Mouse (Mus musculus): Measurements from ENCODE around the gene March6. TPM values are rescaled to one million over a fixed set of nuclear protein-coding genes. Genes with fewer than 3 reads are reported as not detected.

Gene March6
- polyA plus RNA-seq, 1 experiment from 2014 or later: 40.5 TPM

DNA sequence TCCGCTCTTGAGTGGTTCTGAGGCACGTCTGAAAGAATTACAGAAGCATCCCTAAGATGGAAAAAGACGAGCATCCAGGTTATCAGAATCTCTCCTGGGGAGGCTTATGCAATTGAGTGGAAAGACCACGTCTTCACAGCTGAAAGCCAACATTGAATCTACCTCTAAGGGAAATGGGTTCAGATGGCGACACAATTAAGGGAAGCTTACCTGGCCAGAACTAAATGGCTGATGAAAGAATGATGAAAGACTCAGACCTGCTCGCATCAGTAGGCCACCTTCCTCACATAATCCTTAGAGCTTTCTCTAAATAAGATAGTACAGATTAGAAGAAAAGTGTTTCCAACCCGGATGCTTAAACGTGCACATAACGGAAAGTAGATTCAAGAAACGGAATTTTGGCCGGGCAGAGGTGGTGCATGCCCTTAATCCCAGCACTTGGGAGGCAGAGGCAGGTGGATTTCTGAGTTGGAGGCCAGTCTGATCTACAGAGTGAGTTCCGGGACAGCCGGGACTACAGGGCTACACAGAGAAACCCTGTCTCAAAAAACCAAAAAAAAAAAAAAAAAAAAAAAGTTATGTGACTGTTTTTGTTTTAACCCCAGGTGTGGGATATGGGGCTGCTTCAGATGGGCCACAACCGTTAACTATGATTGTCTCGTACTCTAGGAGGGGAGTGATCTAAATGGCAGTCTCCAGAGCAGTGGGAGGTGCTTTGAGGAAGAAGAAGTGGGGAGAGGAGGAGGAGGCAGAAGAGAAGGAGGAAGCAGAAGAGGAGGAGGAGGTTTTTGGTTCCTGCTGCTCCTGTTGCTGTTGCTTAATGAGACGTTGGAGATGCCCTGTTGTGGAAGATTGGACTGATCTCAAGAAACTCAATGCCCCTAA lies 835 bp upstream of the March6 start:
- H3K27ac ChIP-seq (replicated peaks; ENCODE audit: low read depth, low read length): peak overlapping the region; percentile 96
- peak overlapping the region; percentile 97 for H3K4me3 ChIP-seq (ENCODE audit: low read depth, low read length)
- no peaks in the 10 kb centered on the region; the same call in 1 of the 2 replicates for H3K36me3 ChIP-seq (ENCODE audit: control insufficient read depth, insufficient read depth, low read length)
- peak overlapping the region; percentile 93 for H3K9ac ChIP-seq (ENCODE audit: low read length)
- 27% methylated on average over 16 of the region's 16 CpGs for WGBS
- 0 out of 2 replicates have a peak, but pooled peaks have one; percentile 1 for ATAC-seq (ENCODE audit: insufficient number of reproducible peaks, low FRiP score, low TSS enrichment, low read depth)
- DNase-seq (ENCODE audit: low spot score): no peak
- H3K27me3 ChIP-seq (ENCODE audit: control insufficient read depth, insufficient read depth, low read length): no peaks in the 10 kb centered on the region
- peak overlapping the region; percentile 65 for H3K4me2 ChIP-seq (ENCODE audit: low read depth, severe bottlenecking)
- no peaks in the 10 kb centered on the region for H3K9me3 ChIP-seq (ENCODE audit: control insufficient read depth, low read length)
- H3K4me1 ChIP-seq (ENCODE audit: control insufficient read depth, insufficient read depth, low read length): peaks cover 8% of the 10 kb centered on the region

GRCm38 (mm10) chr15:31529811-31530658 lies 818 bp downstream of the March6 start:
- Histone ChIP-seq H3K4me3 (ENCODE audit: low read depth, low read length) (peak overlapping the region; percentile 97), H3K36me3 (ENCODE audit: control insufficient read depth, insufficient read depth, low read length) (no peaks in the 10 kb centered on the region; the same call in 1 of the 2 replicates), H3K27me3 (ENCODE audit: control insufficient read depth, insufficient read depth, low read length) (no peaks in the 10 kb centered on the region), H3K9me3 (ENCODE audit: control insufficient read depth, low read length) (no peaks in the 10 kb centered on the region), H3K4me1 (ENCODE audit: control insufficient read depth, insufficient read depth, low read length) (peaks cover 5% of the 10 kb centered on the region), H3K4me2 (ENCODE audit: low read depth, severe bottlenecking) (peak overlapping the region; percentile 65), H3K9ac (ENCODE audit: low read length) (peak overlapping the region; percentile 93), H3K27ac (replicated peaks; ENCODE audit: low read depth, low read length) (peak overlapping the region; percentile 96)
- WGBS: 1% methylated on average over 56 of the region's 56 CpGs
- ATAC-seq (ENCODE audit: insufficient number of reproducible peaks, low FRiP score, low TSS enrichment, low read depth) (peak; percentile 42), DNase-seq (ENCODE audit: low spot score) (peak; percentile 74)

- DNase-seq (ENCODE audit: low spot score) (no peak), ATAC-seq (ENCODE audit: insufficient number of reproducible peaks, low FRiP score, low TSS enrichment, low read depth) (no peak)
- no peaks in the 10 kb centered on the region; the same call in 1 of the 2 replicates for H3K36me3 ChIP-seq (ENCODE audit: control insufficient read depth, insufficient read depth, low read length)
- H3K4me1 ChIP-seq (ENCODE audit: control insufficient read depth, insufficient read depth, low read length): peaks cover 5% of the 10 kb centered on the region
- H3K9ac ChIP-seq (ENCODE audit: low read length): no peak overlapping the region
- H3K27me3 ChIP-seq (ENCODE audit: control insufficient read depth, insufficient read depth, low read length): no peaks in the 10 kb centered on the region
- H3K27ac ChIP-seq (replicated peaks; ENCODE audit: low read depth, low read length): no peak overlapping the region
- H3K9me3 ChIP-seq (ENCODE audit: control insufficient read depth, low read length): no peaks in the 10 kb centered on the region
- peak overlapping the region; percentile 97 for H3K4me3 ChIP-seq (ENCODE audit: low read depth, low read length)
- H3K4me2 ChIP-seq (ENCODE audit: low read depth, severe bottlenecking): peak overlapping the region; percentile 65
- 50% methylated on average over 6 of the region's 6 CpGs for WGBS
These were observed 1.8 kb downstream of the March6 start for GRCm38 (mm10) chr15:31529103-31529502.

GRCm38 (mm10) chr15:31528477-31528876 lies 2.4 kb downstream of the March6 start:
- no peaks in the 10 kb centered on the region for H3K27me3 ChIP-seq (ENCODE audit: control insufficient read depth, insufficient read depth, low read length)
- no peak overlapping the region for H3K27ac ChIP-seq (replicated peaks; ENCODE audit: low read depth, low read length)
- peaks cover 5% of the 10 kb centered on the region for H3K4me1 ChIP-seq (ENCODE audit: control insufficient read depth, insufficient read depth, low read length)
- H3K9ac ChIP-seq (ENCODE audit: low read length): no peak overlapping the region
- no peak overlapping the region for H3K4me3 ChIP-seq (ENCODE audit: low read depth, low read length)
- H3K4me2 ChIP-seq (ENCODE audit: low read depth, severe bottlenecking): no peak overlapping the region
- no peak for ATAC-seq (ENCODE audit: insufficient number of reproducible peaks, low FRiP score, low TSS enrichment, low read depth)
- H3K9me3 ChIP-seq (ENCODE audit: control insufficient read depth, low read length): no peaks in the 10 kb centered on the region
- 96% methylated on average over 4 of the region's 4 CpGs for WGBS
- H3K36me3 ChIP-seq (ENCODE audit: control insufficient read depth, insufficient read depth, low read length): no peaks in the 10 kb centered on the region; the same call in 1 of the 2 replicates
- no peak for DNase-seq (ENCODE audit: low spot score)

- no peak overlapping the region for H3K4me2 ChIP-seq (ENCODE audit: low read depth, severe bottlenecking)
- H3K4me1 ChIP-seq (ENCODE audit: control insufficient read depth, insufficient read depth, low read length): peaks cover 5% of the 10 kb centered on the region
- no peak overlapping the region for H3K4me3 ChIP-seq (ENCODE audit: low read depth, low read length)
- H3K9me3 ChIP-seq (ENCODE audit: control insufficient read depth, low read length): no peaks in the 10 kb centered on the region
- no peak overlapping the region for H3K9ac ChIP-seq (ENCODE audit: low read length)
- DNase-seq (ENCODE audit: low spot score) (no peak), ATAC-seq (ENCODE audit: insufficient number of reproducible peaks, low FRiP score, low TSS enrichment, low read depth) (no peak)
- no peaks in the 10 kb centered on the region for H3K27me3 ChIP-seq (ENCODE audit: control insufficient read depth, insufficient read depth, low read length)
- H3K27ac ChIP-seq (replicated peaks; ENCODE audit: low read depth, low read length): no peak overlapping the region
- 89% methylated on average over 1 of the region's 1 CpGs for WGBS
- no peaks in the 10 kb centered on the region; the same call in 1 of the 2 replicates for H3K36me3 ChIP-seq (ENCODE audit: control insufficient read depth, insufficient read depth, low read length)
These were observed 4.4 kb downstream of the March6 start for GRCm38 (mm10) chr15:31526463-31526862.

DNA sequence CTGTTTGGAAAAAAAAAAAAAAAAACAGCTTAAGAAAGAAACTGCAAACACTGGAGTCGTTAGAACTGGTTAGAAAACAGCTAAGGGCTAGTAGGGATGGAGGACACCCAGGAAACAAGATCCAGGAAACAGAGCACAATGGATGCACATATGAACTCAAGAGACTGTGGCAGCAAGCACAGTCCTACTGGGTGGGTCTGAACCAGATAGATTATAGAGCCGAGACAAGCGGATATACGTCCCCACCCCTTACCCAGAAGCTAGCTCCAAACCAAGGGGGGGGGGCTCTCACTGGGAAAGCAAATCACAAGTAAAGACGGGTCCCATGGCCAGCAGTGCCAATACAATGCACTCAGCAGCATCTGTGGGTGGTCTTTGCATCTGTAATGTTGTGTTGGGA lies 11.9 kb downstream of the March6 start:
- H3K36me3 ChIP-seq (ENCODE audit: control insufficient read depth, insufficient read depth, low read length): no peaks in the 10 kb centered on the region
- H3K27ac ChIP-seq (replicated peaks; ENCODE audit: low read depth, low read length): no peak overlapping the region
- H3K9ac ChIP-seq (ENCODE audit: low read length): no peak overlapping the region
- no peak for ATAC-seq (ENCODE audit: insufficient number of reproducible peaks, low FRiP score, low TSS enrichment, low read depth)
- H3K4me2 ChIP-seq (ENCODE audit: low read depth, severe bottlenecking): no peak overlapping the region
- no peaks in the 10 kb centered on the region for H3K9me3 ChIP-seq (ENCODE audit: control insufficient read depth, low read length)
- 90% methylated on average over 5 of the region's 5 CpGs for WGBS
- no peak overlapping the region for H3K4me3 ChIP-seq (ENCODE audit: low read depth, low read length)
- no peaks in the 10 kb centered on the region for H3K4me1 ChIP-seq (ENCODE audit: control insufficient read depth, insufficient read depth, low read length)
- H3K27me3 ChIP-seq (ENCODE audit: control insufficient read depth, insufficient read depth, low read length): no peaks in the 10 kb centered on the region
- DNase-seq (ENCODE audit: low spot score): no peak

DNA sequence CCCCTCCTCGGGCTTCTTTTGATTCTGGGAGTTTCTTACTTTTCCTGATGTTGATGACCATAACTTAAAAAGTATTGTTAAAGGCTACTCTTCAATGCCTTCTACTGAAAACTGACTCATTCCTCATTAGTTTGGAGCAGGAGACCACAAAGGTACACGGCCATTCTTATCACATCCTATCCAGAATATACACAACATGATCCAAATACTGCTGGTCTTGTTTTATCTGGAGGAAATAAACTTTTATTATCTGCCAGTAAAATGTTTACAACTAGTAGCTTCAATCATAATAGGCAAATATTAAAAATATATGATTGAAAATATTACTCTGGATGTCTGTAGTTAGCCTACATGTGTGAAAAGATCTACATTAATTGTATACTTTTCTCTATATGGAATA lies 12.5 kb downstream of the March6 start:
- no peaks in the 10 kb centered on the region for H3K9me3 ChIP-seq (ENCODE audit: control insufficient read depth, low read length)
- H3K4me1 ChIP-seq (ENCODE audit: control insufficient read depth, insufficient read depth, low read length): no peaks in the 10 kb centered on the region
- H3K4me3 ChIP-seq (ENCODE audit: low read depth, low read length): no peak overlapping the region
- no peak overlapping the region for H3K4me2 ChIP-seq (ENCODE audit: low read depth, severe bottlenecking)
- no peaks in the 10 kb centered on the region for H3K36me3 ChIP-seq (ENCODE audit: control insufficient read depth, insufficient read depth, low read length)
- WGBS: 90% methylated on average over 2 of the region's 2 CpGs
- H3K27me3 ChIP-seq (ENCODE audit: control insufficient read depth, insufficient read depth, low read length): no peaks in the 10 kb centered on the region
- no peak for DNase-seq (ENCODE audit: low spot score)
- ATAC-seq (ENCODE audit: insufficient number of reproducible peaks, low FRiP score, low TSS enrichment, low read depth): no peak
- H3K27ac ChIP-seq (replicated peaks; ENCODE audit: low read depth, low read length): no peak overlapping the region
- H3K9ac ChIP-seq (ENCODE audit: low read length): no peak overlapping the region

GRCm38 (mm10) chr15:31517186-31517585 lies 13.7 kb downstream of the March6 start:
- no peak overlapping the region for H3K9ac ChIP-seq (ENCODE audit: low read length)
- H3K27ac ChIP-seq (replicated peaks; ENCODE audit: low read depth, low read length): no peak overlapping the region
- no peak overlapping the region for H3K4me3 ChIP-seq (ENCODE audit: low read depth, low read length)
- ATAC-seq (ENCODE audit: insufficient number of reproducible peaks, low FRiP score, low TSS enrichment, low read depth) (no peak), DNase-seq (ENCODE audit: low spot score) (no peak)
- H3K36me3 ChIP-seq (ENCODE audit: control insufficient read depth, insufficient read depth, low read length): no peaks in the 10 kb centered on the region
- H3K4me2 ChIP-seq (ENCODE audit: low read depth, severe bottlenecking): no peak overlapping the region
- 87% methylated on average over 1 of the region's 1 CpGs for WGBS
- H3K9me3 ChIP-seq (ENCODE audit: control insufficient read depth, low read length): no peaks in the 10 kb centered on the region
- H3K27me3 ChIP-seq (ENCODE audit: control insufficient read depth, insufficient read depth, low read length): no peaks in the 10 kb centered on the region
- no peaks in the 10 kb centered on the region for H3K4me1 ChIP-seq (ENCODE audit: control insufficient read depth, insufficient read depth, low read length)
